Comparison of ENCODE assay signal across 9 mouse cellular contexts in genomic region chr13:33956571-33957421, GRCm38 (mm10). TPM values are rescaled to one million over a fixed set of nuclear protein-coding genes. Genes with fewer than 3 reads are reported as not detected.
DNase-seq lines count a peak whose midpoint lies in the region; ATAC-seq and TF ChIP-seq lines count a peak whose summit lies in the region.
"Had no signal": no experiment of that assay in that cellular context is flagged by ENCODE, and none has a peak within 500 bp of the region (broad histone marks: within the 10 kb centered on the region; RNA-seq: fewer than 3 reads in every experiment).

No protein-coding gene starts in this region.

- WGBS in hindbrain, embryonic 13.5 days = 41% methylated on average over 6 of the region's 6 CpGs
- WGBS in hindbrain, embryonic 12.5 days = 34% methylated on average over 6 of the region's 6 CpGs
- WGBS in liver, postnatal 0 days (ENCODE audit: insufficient replicate concordance) = 41% methylated on average over 6 of the region's 6 CpGs

- no peaks in the 10 kb centered on the region for H3K36me3 ChIP-seq in hindbrain, embryonic 13.5 days
- no peaks in the 10 kb centered on the region for H3K36me3 ChIP-seq in hindbrain, embryonic 12.5 days
- no peaks in the 10 kb centered on the region for H3K36me3 ChIP-seq in liver, postnatal 0 days (replicated peaks; ENCODE audit: insufficient read depth, low read length)
- H3K36me3 ChIP-seq: limb, embryonic 12.5 days had no signal

- no peak overlapping the region for H3K9ac ChIP-seq in hindbrain, embryonic 13.5 days
- no peak overlapping the region for H3K9ac ChIP-seq in hindbrain, embryonic 12.5 days
- H3K9ac ChIP-seq in liver, postnatal 0 days (replicated peaks) = no peak overlapping the region
- H3K9ac ChIP-seq: limb, embryonic 12.5 days had no signal

- TF ChIP-seq CTCF in liver, postnatal 0 days (IDR thresholded peaks at IDR 0.05; ENCODE audit: low read depth) = peak; percentile 80

- peak; percentile 23 to 45 for DNase-seq in B cell, adult 2 months
- DNase-seq in MN1 (ENCODE audit: low spot score) = peak; percentile 58
- peak; percentile 57 for DNase-seq in embryo, embryonic 9.5 days (ENCODE audit: extremely low spot score)
- DNase-seq in liver, postnatal 0 days = no peak
- DNase-seq in retina, embryonic 14.5 days (ENCODE audit: low spot score) = peak; percentile 90
- no peak for DNase-seq in spleen, adult 18-20 months

- peak; percentile 66; the same call in 1 of the 2 replicates for ATAC-seq in hindbrain, embryonic 13.5 days (ENCODE audit: low FRiP score)
- no peak for ATAC-seq in hindbrain, embryonic 12.5 days (ENCODE audit: low FRiP score)
- peak; percentile 48; the same call in 1 of the 2 replicates for ATAC-seq in liver, postnatal 0 days

- no peak for TF ChIP-seq EP300 in liver, postnatal 0 days (IDR thresholded peaks at IDR 0.05; ENCODE audit: low read depth)

- H3K4me3 ChIP-seq in hindbrain, embryonic 13.5 days = no peak overlapping the region
- no peak overlapping the region for H3K4me3 ChIP-seq in hindbrain, embryonic 12.5 days
- no peak overlapping the region for H3K4me3 ChIP-seq in liver, postnatal 0 days (ENCODE audit: low read depth, low read length)
- H3K4me3 ChIP-seq: limb, embryonic 12.5 days had no signal

- H3K27ac ChIP-seq in hindbrain, embryonic 13.5 days = no peak overlapping the region
- no peak overlapping the region for H3K27ac ChIP-seq in hindbrain, embryonic 12.5 days
- H3K27ac ChIP-seq in liver, postnatal 0 days (ENCODE audit: low read depth) = no peak overlapping the region
- H3K27ac ChIP-seq: limb, embryonic 12.5 days had no signal

- H3K4me1 ChIP-seq in hindbrain, embryonic 13.5 days (replicated peaks) = no peaks in the 10 kb centered on the region
- H3K4me1 ChIP-seq in hindbrain, embryonic 12.5 days = no peaks in the 10 kb centered on the region
- no peaks in the 10 kb centered on the region for H3K4me1 ChIP-seq in liver, postnatal 0 days (ENCODE audit: insufficient read depth)
- H3K4me1 ChIP-seq: limb, embryonic 12.5 days had no signal

- no peaks in the 10 kb centered on the region for H3K9me3 ChIP-seq in hindbrain, embryonic 13.5 days
- no peaks in the 10 kb centered on the region for H3K9me3 ChIP-seq in hindbrain, embryonic 12.5 days (replicated peaks)
- H3K9me3 ChIP-seq in liver, postnatal 0 days (ENCODE audit: low read length) = no peaks in the 10 kb centered on the region
- H3K9me3 ChIP-seq: limb, embryonic 12.5 days had no signal

- no peak overlapping the region for H3K4me2 ChIP-seq in hindbrain, embryonic 13.5 days
- no peak overlapping the region for H3K4me2 ChIP-seq in hindbrain, embryonic 12.5 days (replicated peaks)
- H3K4me2 ChIP-seq in liver, postnatal 0 days (ENCODE audit: low read depth, low read length) = no peak overlapping the region
- H3K4me2 ChIP-seq: limb, embryonic 12.5 days had no signal

- H3K27me3 ChIP-seq in hindbrain, embryonic 13.5 days = no peaks in the 10 kb centered on the region
- no peaks in the 10 kb centered on the region for H3K27me3 ChIP-seq in hindbrain, embryonic 12.5 days
- H3K27me3 ChIP-seq in liver, postnatal 0 days (ENCODE audit: insufficient read depth, low read length) = no peaks in the 10 kb centered on the region
- H3K27me3 ChIP-seq: limb, embryonic 12.5 days had no signal

RNA-seq across cellular contexts. Expression of gene Nqo2, which starts 7.7 kb away (rescaled TPM):
- 9.0 and 10.3 TPM in 2 replicates for polyA plus RNA-seq in hindbrain, embryonic 13.5 days (2015; fragmentation: Nextera tagmentation; extraction: Ambion mirVana)
- 15.9 and 16.0 TPM in 2 replicates for polyA plus RNA-seq in hindbrain, embryonic 12.5 days (2016; fragmentation: Nextera tagmentation; extraction: Ambion mirVana)
- 22.5 and 23.0 TPM in 2 replicates for polyA plus RNA-seq in liver, postnatal 0 days (2015; fragmentation: Nextera tagmentation; extraction: Ambion mirVana)

RNA-seq across cellular contexts. Expression of gene Ripk1, which starts 45.4 kb away (rescaled TPM):
- polyA plus RNA-seq in hindbrain, embryonic 13.5 days (2015; fragmentation: Nextera tagmentation; extraction: Ambion mirVana) = 6.1 and 6.6 TPM in 2 replicates
- polyA plus RNA-seq in hindbrain, embryonic 12.5 days (2016; fragmentation: Nextera tagmentation; extraction: Ambion mirVana) = 11.3 and 12.9 TPM in 2 replicates
- polyA plus RNA-seq in liver, postnatal 0 days (2015; fragmentation: Nextera tagmentation; extraction: Ambion mirVana) = 10.4 and 11.3 TPM in 2 replicates

RNA-seq across cellular contexts. Expression of gene Serpinb6a, which starts 45.8 kb away (rescaled TPM):
- 37.4 and 38.7 TPM in 2 replicates for polyA plus RNA-seq in hindbrain, embryonic 13.5 days (2015; fragmentation: Nextera tagmentation; extraction: Ambion mirVana)
- polyA plus RNA-seq in hindbrain, embryonic 12.5 days (2016; fragmentation: Nextera tagmentation; extraction: Ambion mirVana) = 43.0 and 44.2 TPM in 2 replicates
- 26.0 and 28.3 TPM in 2 replicates for polyA plus RNA-seq in liver, postnatal 0 days (2015; fragmentation: Nextera tagmentation; extraction: Ambion mirVana)

RNA-seq across cellular contexts. Expression of gene Serpinb6c, which starts 51.3 kb away (rescaled TPM):
- 0.21 and 0.25 TPM in 2 replicates for polyA plus RNA-seq in hindbrain, embryonic 13.5 days (2015; fragmentation: Nextera tagmentation; extraction: Ambion mirVana)
- 0.32 and 0.35 TPM in 2 replicates for polyA plus RNA-seq in hindbrain, embryonic 12.5 days (2016; fragmentation: Nextera tagmentation; extraction: Ambion mirVana)
- polyA plus RNA-seq in liver, postnatal 0 days (2015; fragmentation: Nextera tagmentation; extraction: Ambion mirVana) = not detected in 2 replicates

Comparison
In these comparisons a context has a peak if more than half of its experiments do, and no peak if none do; other contexts are left out.
1. DNase-seq: peak in B cell, adult 2 months (2 of 2), MN1 (single experiment), embryo, embryonic 9.5 days (single experiment) and retina, embryonic 14.5 days (single experiment); none in liver, postnatal 0 days (single experiment) and spleen, adult 18-20 months (0 of 2).